Mouse (Mus musculus): ENCODE data around the gene Amigo3. TPM values are rescaled to one million over a fixed set of nuclear protein-coding genes. Genes with fewer than 3 reads are reported as not detected.

The Amigo3 gene
- polyA plus RNA-seq, 1 experiment from 2014 or later, result 1.7 TPM

DNA sequence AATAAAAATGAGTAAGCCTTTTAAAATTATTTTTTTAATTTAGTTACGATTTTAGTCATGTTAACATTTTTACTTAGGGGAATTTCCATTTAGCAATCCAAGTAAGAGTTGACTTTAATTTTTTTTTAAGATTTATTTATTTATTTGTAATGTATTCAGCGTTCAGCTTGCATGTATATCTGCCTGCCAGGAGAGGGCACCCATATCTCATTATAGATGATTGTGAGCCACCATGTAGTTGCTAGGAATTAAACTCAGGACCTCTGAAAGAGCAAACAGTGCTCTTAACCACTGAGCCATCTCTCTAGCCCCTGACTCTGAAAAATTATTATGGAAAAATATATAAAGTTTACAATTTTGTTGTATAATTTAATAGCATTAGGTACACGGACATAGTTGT, 26.4 kb upstream of the Amigo3 start:
- Histone ChIP-seq H3K4me3 (ENCODE audit: low read depth, low read length) (no peak overlapping the region), H3K9me3 (ENCODE audit: control insufficient read depth, low read length) (no peaks in the 10 kb centered on the region), H3K4me2 (ENCODE audit: low read depth, severe bottlenecking) (no peak overlapping the region), H3K9ac (ENCODE audit: low read length) (no peak overlapping the region), H3K4me1 (ENCODE audit: control insufficient read depth, insufficient read depth, low read length) (no peaks in the 10 kb centered on the region), H3K36me3 (ENCODE audit: control insufficient read depth, insufficient read depth, low read length) (peaks cover 20% of the 10 kb centered on the region), H3K27me3 (ENCODE audit: control insufficient read depth, insufficient read depth, low read length) (no peaks in the 10 kb centered on the region), H3K27ac (replicated peaks; ENCODE audit: low read depth, low read length) (no peak overlapping the region)
- DNase-seq (ENCODE audit: low spot score), result no peak
- ATAC-seq (ENCODE audit: insufficient number of reproducible peaks, low FRiP score, low TSS enrichment, low read depth), result no peak
- 95% methylated on average over 3 of the region's 3 CpGs for WGBS

DNA sequence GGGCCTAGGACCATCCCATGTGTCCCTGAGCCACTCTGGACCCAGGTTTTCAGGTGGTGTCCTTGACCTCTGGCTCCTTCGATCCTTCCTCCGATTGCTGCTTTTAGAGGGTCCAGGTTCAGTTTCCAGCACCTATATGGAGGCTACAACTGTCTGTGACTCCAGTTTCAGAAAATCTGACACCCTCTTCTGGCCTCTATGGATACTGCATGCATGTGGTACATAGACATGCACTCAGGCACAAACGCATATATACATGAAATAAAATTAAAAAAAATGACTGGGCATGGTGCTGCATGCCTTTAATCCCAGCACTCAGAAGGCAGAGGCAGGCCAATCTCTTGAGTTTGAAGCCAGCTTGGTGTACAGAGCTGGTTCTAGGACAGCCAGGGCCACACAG, 25.1 kb upstream of the Amigo3 start:
- ATAC-seq (ENCODE audit: insufficient number of reproducible peaks, low FRiP score, low TSS enrichment, low read depth) (no peak), DNase-seq (ENCODE audit: low spot score) (no peak)
- no peak overlapping the region for H3K9ac ChIP-seq (ENCODE audit: low read length)
- peaks cover 26% of the 10 kb centered on the region for H3K36me3 ChIP-seq (ENCODE audit: control insufficient read depth, insufficient read depth, low read length)
- no peak overlapping the region for H3K4me2 ChIP-seq (ENCODE audit: low read depth, severe bottlenecking)
- WGBS, result 95% methylated on average over 3 of the region's 3 CpGs
- H3K9me3 ChIP-seq (ENCODE audit: control insufficient read depth, low read length), result no peaks in the 10 kb centered on the region
- H3K27ac ChIP-seq (replicated peaks; ENCODE audit: low read depth, low read length), result no peak overlapping the region
- H3K27me3 ChIP-seq (ENCODE audit: control insufficient read depth, insufficient read depth, low read length), result no peaks in the 10 kb centered on the region
- H3K4me3 ChIP-seq (ENCODE audit: low read depth, low read length), result no peak overlapping the region
- no peaks in the 10 kb centered on the region for H3K4me1 ChIP-seq (ENCODE audit: control insufficient read depth, insufficient read depth, low read length)

DNA sequence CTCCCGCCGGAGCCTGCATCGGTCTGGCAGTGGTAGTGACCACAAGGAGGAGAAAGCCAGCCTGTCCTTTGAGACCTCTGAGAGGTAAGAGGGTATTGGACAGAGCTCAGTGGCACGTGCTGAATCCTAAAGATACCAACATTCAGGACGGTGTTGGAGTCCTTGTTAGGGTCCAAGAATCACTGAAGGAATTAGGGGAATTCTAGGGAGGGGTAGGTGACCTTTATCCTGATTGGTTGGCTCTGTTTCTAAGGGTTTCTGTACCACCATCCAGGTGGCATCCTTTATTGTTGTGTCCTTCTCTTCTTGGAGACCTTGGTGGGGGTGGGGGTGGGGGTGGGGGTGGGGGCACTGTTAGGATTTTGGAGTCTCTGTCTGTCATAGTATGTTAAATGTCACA, 20.8 kb upstream of the Amigo3 start:
- Histone ChIP-seq H3K4me1 (ENCODE audit: control insufficient read depth, insufficient read depth, low read length) (no peaks in the 10 kb centered on the region), H3K9ac (ENCODE audit: low read length) (no peak overlapping the region), H3K27me3 (ENCODE audit: control insufficient read depth, insufficient read depth, low read length) (no peaks in the 10 kb centered on the region), H3K9me3 (ENCODE audit: control insufficient read depth, low read length) (no peaks in the 10 kb centered on the region), H3K27ac (replicated peaks; ENCODE audit: low read depth, low read length) (no peak overlapping the region), H3K36me3 (ENCODE audit: control insufficient read depth, insufficient read depth, low read length) (peaks cover 21% of the 10 kb centered on the region), H3K4me2 (ENCODE audit: low read depth, severe bottlenecking) (no peak overlapping the region), H3K4me3 (ENCODE audit: low read depth, low read length) (no peak overlapping the region)
- WGBS, result 95% methylated on average over 5 of the region's 5 CpGs
- DNase-seq (ENCODE audit: low spot score) (no peak), ATAC-seq (ENCODE audit: insufficient number of reproducible peaks, low FRiP score, low TSS enrichment, low read depth) (no peak)

DNA sequence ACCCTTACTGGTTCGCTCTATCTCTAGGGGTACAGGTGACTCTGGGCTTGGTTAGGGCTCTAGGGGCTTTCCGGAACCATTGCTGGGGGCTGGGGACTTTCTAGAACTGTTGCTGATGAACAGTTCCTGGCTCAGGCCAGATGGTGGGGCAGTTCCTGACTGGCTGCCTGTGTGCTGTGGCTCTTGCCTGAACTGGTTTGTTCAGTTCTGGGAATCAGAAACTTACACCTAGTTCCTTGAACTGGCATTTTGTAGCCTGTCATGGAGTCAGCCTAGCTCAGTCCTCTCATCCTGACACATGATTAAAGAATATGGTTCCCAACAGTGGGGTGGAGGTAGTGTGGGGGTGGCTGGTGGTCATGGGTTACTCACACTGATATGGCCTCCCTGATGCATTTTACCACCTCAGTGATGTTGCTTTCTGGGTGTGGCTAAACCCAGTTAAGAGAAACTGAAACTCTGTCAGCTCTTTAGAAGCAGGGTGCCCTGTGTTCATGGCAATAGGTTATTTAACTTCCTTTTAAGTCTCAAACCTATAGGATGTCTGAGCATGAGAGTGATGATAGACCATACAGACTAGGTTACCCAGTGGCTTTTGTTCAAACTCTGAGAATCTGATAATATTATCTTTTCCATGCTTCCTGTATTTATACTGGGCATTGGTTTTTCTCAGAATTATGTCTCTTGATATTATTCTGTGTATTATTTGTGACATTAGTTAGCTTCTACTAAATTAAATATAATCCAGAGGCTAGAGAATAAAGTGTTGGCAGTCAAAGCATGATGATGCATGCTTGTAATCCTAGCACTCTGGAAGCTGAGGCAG, 17.4 kb upstream of the Amigo3 start:
- Histone ChIP-seq H3K4me3 (ENCODE audit: low read depth, low read length) (no peak overlapping the region), H3K27ac (replicated peaks; ENCODE audit: low read depth, low read length) (no peak overlapping the region), H3K36me3 (ENCODE audit: control insufficient read depth, insufficient read depth, low read length) (peaks cover 12% of the 10 kb centered on the region), H3K9ac (ENCODE audit: low read length) (no peak overlapping the region), H3K9me3 (ENCODE audit: control insufficient read depth, low read length) (no peaks in the 10 kb centered on the region), H3K4me2 (ENCODE audit: low read depth, severe bottlenecking) (no peak overlapping the region), H3K27me3 (ENCODE audit: control insufficient read depth, insufficient read depth, low read length) (no peaks in the 10 kb centered on the region), H3K4me1 (ENCODE audit: control insufficient read depth, insufficient read depth, low read length) (no peaks in the 10 kb centered on the region)
- DNase-seq (ENCODE audit: low spot score) (no peak), ATAC-seq (ENCODE audit: insufficient number of reproducible peaks, low FRiP score, low TSS enrichment, low read depth) (no peak)
- 94% methylated on average over 2 of the region's 2 CpGs for WGBS

DNA sequence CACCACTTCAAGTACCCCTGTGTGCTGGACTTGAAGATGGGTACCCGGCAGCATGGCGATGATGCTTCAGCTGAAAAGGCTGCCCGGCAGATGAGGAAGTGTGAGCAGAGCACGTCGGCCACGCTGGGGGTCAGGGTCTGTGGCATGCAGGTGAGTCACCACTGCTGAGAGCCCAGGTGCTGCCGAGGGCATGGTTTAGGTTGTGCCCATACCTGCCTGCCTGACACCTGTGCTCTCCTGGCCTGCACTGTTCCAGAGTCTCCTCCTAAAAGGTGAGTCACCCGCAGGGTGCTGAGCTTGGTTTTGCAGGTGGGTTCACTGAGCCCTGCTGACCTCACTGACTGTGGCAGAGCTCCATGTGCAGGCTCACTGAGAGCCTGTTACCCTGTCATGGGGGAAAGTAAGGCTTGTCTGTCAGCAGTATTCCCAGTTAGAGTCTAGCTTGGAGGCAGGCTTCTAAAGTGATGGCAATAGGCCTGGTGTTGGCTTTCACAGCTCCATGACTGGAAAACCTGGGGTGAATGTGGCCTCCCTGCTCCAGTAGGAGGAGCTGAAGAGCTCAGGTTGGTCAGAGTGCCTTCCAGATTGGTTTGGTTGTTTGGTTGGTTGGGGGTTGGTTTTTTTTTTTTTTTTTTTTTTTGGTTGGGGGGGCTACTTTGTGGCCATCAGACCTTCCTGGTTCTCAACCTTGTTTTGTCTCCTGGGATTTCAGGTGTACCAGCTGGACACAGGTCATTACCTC, 8.0 kb upstream of the Amigo3 start:
- ATAC-seq (ENCODE audit: insufficient number of reproducible peaks, low FRiP score, low TSS enrichment, low read depth), result no peak
- Histone ChIP-seq H3K4me3 (ENCODE audit: low read depth, low read length) (no peak overlapping the region), H3K4me1 (ENCODE audit: control insufficient read depth, insufficient read depth, low read length) (peaks cover 4% of the 10 kb centered on the region; the same call in 1 of the 2 replicates), H3K27ac (replicated peaks; ENCODE audit: low read depth, low read length) (no peak overlapping the region), H3K9me3 (ENCODE audit: control insufficient read depth, low read length) (no peaks in the 10 kb centered on the region), H3K36me3 (ENCODE audit: control insufficient read depth, insufficient read depth, low read length) (peaks cover 24% of the 10 kb centered on the region), H3K4me2 (ENCODE audit: low read depth, severe bottlenecking) (no peak overlapping the region), H3K9ac (ENCODE audit: low read length) (no peak overlapping the region), H3K27me3 (ENCODE audit: control insufficient read depth, insufficient read depth, low read length) (no peaks in the 10 kb centered on the region)
- no peak for DNase-seq (ENCODE audit: low spot score)
- 96% methylated on average over 8 of the region's 8 CpGs for WGBS

DNA sequence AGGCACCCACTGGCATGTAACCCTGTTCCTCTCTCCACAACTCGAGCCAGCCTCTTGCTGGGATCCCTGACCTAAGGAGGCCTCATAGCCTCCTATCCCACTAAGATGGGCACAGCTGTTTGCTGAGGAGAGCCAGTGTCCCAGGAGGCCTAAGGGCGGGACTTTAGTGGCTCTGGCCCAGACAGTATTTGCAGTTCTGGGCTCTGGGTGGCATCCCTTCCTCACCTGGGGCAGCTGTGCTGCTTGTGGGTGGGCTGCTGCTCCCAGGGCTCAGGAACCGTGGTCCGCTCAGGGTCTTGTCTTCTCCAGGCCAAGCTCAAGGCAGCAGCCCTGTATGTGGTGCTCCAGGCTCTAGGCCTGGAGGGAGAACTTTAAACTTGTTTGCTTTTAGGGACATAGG, 6.4 kb upstream of the Amigo3 start:
- 94% methylated on average over 4 of the region's 4 CpGs for WGBS
- Histone ChIP-seq H3K4me1 (ENCODE audit: control insufficient read depth, insufficient read depth, low read length) (peaks cover 4% of the 10 kb centered on the region; the same call in 1 of the 2 replicates), H3K27ac (replicated peaks; ENCODE audit: low read depth, low read length) (no peak overlapping the region), H3K27me3 (ENCODE audit: control insufficient read depth, insufficient read depth, low read length) (no peaks in the 10 kb centered on the region), H3K9me3 (ENCODE audit: control insufficient read depth, low read length) (no peaks in the 10 kb centered on the region), H3K36me3 (ENCODE audit: control insufficient read depth, insufficient read depth, low read length) (peaks cover 23% of the 10 kb centered on the region), H3K4me2 (ENCODE audit: low read depth, severe bottlenecking) (no peak overlapping the region), H3K4me3 (ENCODE audit: low read depth, low read length) (no peak overlapping the region), H3K9ac (ENCODE audit: low read length) (no peak overlapping the region)
- ATAC-seq (ENCODE audit: insufficient number of reproducible peaks, low FRiP score, low TSS enrichment, low read depth) (no peak), DNase-seq (ENCODE audit: low spot score) (no peak)

DNA sequence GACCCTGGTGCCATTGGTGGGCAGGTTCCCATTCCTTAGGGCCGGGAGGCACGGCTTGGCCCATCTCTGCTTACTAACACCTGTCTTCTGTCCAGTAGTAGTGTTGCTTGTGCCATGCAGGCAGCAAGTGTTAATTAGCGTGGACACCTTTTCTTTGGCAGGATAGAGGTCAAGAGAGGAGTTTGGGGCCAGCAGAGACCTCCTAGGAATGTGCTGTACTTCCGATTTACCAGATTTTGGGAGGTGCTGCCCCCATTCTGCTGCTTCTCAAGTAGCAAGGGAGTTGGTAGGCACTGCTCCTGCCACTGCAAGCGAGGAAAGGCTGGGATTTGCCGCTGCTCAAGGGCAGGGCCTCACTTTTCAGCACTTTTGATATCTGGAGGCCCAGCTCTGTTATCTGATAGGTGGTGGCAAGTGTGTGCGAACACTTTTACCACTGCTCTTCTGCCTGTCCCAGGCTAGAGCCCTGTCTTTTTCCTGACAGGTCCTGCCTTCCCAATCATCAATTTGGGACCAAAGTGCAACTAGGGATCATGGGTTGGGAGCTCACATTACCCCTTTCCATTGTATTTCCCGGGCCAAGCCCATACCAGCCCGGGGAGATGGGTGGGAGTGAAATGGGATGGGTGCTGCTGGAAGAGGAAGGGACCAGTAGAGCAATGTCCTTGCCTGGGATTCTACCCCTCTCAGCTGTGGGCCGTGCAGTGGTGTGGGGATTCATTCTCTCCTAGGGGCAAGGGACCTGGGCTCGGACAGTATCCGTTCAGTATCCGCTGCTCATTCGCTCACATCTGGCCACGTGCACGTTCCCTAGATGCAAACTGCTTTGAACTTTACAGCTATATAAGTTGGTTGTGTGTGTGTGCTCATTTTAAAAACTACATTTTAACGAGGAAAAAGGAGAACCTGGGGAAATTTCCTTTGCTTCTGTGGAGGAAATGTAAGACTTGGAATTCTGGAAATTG, 5.1 kb upstream of the Amigo3 start:
- Histone ChIP-seq H3K9me3 (ENCODE audit: control insufficient read depth, low read length) (no peaks in the 10 kb centered on the region), H3K36me3 (ENCODE audit: control insufficient read depth, insufficient read depth, low read length) (peaks cover 25% of the 10 kb centered on the region), H3K4me1 (ENCODE audit: control insufficient read depth, insufficient read depth, low read length) (peaks cover 4% of the 10 kb centered on the region; the same call in 1 of the 2 replicates), H3K27me3 (ENCODE audit: control insufficient read depth, insufficient read depth, low read length) (no peaks in the 10 kb centered on the region), H3K9ac (ENCODE audit: low read length) (peak overlapping the region; percentile 36; the same call in 1 of the 2 replicates), H3K4me2 (ENCODE audit: low read depth, severe bottlenecking) (peak overlapping the region; percentile 88), H3K4me3 (ENCODE audit: low read depth, low read length) (peak overlapping the region; percentile 78), H3K27ac (replicated peaks; ENCODE audit: low read depth, low read length) (no peak overlapping the region; the same call in 1 of the 2 replicates)
- no peak for DNase-seq (ENCODE audit: low spot score)
- WGBS, result 48% methylated on average over 17 of the region's 17 CpGs
- ATAC-seq (ENCODE audit: insufficient number of reproducible peaks, low FRiP score, low TSS enrichment, low read depth), result no peak

DNA sequence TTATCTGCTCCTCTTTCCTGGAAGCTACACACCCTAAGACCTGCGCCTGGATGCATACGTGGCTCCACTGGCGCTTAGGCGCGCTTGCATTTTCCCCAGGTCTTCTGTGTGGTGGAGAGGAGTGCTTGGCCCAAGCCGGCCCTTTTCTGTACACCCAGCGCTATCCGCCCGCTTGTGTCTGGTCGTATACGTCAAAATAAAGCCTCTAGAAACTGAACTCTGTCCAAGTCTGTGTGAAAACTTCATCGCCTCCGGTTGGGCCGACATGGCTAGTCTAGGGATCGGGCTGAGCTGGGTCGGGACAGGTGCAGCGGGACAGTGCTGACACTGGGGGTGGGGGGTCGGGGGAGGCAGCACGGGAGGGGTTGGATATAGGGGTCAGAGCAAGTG, 4.4 kb upstream of the Amigo3 start:
- DNase-seq (ENCODE audit: low spot score) (no peak), ATAC-seq (ENCODE audit: insufficient number of reproducible peaks, low FRiP score, low TSS enrichment, low read depth) (peak; percentile 24; the same call in 1 of the 2 replicates)
- Histone ChIP-seq H3K4me2 (ENCODE audit: low read depth, severe bottlenecking) (peak overlapping the region; percentile 88), H3K4me1 (ENCODE audit: control insufficient read depth, insufficient read depth, low read length) (peaks cover 7% of the 10 kb centered on the region; the same call in 1 of the 2 replicates), H3K4me3 (ENCODE audit: low read depth, low read length) (peak overlapping the region; percentile 78), H3K9ac (ENCODE audit: low read length) (peak overlapping the region; percentile 36; the same call in 1 of the 2 replicates), H3K27me3 (ENCODE audit: control insufficient read depth, insufficient read depth, low read length) (no peaks in the 10 kb centered on the region), H3K9me3 (ENCODE audit: control insufficient read depth, low read length) (no peaks in the 10 kb centered on the region), H3K36me3 (ENCODE audit: control insufficient read depth, insufficient read depth, low read length) (peaks cover 25% of the 10 kb centered on the region), H3K27ac (replicated peaks; ENCODE audit: low read depth, low read length) (no peak overlapping the region; the same call in 1 of the 2 replicates)
- 1% methylated on average over 19 of the region's 19 CpGs for WGBS

All from limb, embryonic 11.5 days (tissue).